Mouse (Mus musculus) forebrain, embryonic 10.5 days (tissue): Measurements from ENCODE around the gene Plin3. TPM values are rescaled to one million over a fixed set of nuclear protein-coding genes. Genes with fewer than 3 reads are reported as not detected.

ENCODE experiments used
- DNase-seq: peaks from one replicate; pipeline ENCODE4 v3.0.0-alpha.2; 2017; ENCODE audit warnings: low spot score; ENCODE audit errors: extremely low spot score
- H3K27ac ChIP-seq: fragments of 300-500 bp; sonication (generic); 2 replicates; pipeline ENCODE4 v1.5.1; 2016; ENCODE audit warnings: mild to moderate bottlenecking
- H3K27me3 ChIP-seq: fragments of 300-500 bp; sonication (generic); 2 replicates; pipeline ENCODE4 v1.6.1; 2016; ENCODE audit warnings: mild to moderate bottlenecking; ENCODE audit not compliant: poor library complexity, severe bottlenecking
- H3K36me3 ChIP-seq: fragments of 300-500 bp; sonication (generic); replicated peaks from 2 replicates; pipeline ENCODE4 v1.6.1; 2016; ENCODE audit warnings: mild to moderate bottlenecking, moderate library complexity
- H3K4me1 ChIP-seq: fragments of 300-500 bp; sonication (generic); 2 replicates; pipeline ENCODE4 v1.6.1; 2016
- H3K4me3 ChIP-seq: fragments of 300-500 bp; sonication (generic); 2 replicates; pipeline ENCODE4 v1.5.1; 2016; ENCODE audit warnings: mild to moderate bottlenecking, moderate library complexity
- H3K9me3 ChIP-seq: fragments of 300-500 bp; sonication (generic); 2 replicates; pipeline ENCODE4 v1.6.1; 2016; ENCODE audit warnings: mild to moderate bottlenecking, moderate library complexity
- WGBS: fragments of 180-500 bp; shearing (Covaris S2); methylation state at CpG from one replicate; pipeline ENCODE4 v1.1.7; 2016; 5-methylcytosine and 5-hydroxymethylcytosine counted together
- polyA plus RNA-seq: library from polyadenylated mRNA; unstranded; fragments of >200 nt; fragmentation: Nextera tagmentation; extraction: Ambion mirVana; gene quantifications from 2 replicates; pipeline ENCODE4 v1.2.1, GENCODE M21; 2016

The Plin3 gene
- polyA plus RNA-seq, 1 experiment from 2014 or later, result 58.3 TPM

GRCm38 (mm10) chr17:56293291-56293690 is 618 bp upstream of the Plin3 start:
- Histone ChIP-seq H3K4me1 (peaks cover 43% of the 10 kb centered on the region), H3K27me3 (no peaks in the 10 kb centered on the region), H3K27ac (no peak overlapping the region), H3K9me3 (no peaks in the 10 kb centered on the region), H3K36me3 (no peaks in the 10 kb centered on the region), H3K4me3 (no peak overlapping the region)
- no peak for DNase-seq
- 92% methylated on average over 1 of the region's 1 CpGs for WGBS

DNA sequence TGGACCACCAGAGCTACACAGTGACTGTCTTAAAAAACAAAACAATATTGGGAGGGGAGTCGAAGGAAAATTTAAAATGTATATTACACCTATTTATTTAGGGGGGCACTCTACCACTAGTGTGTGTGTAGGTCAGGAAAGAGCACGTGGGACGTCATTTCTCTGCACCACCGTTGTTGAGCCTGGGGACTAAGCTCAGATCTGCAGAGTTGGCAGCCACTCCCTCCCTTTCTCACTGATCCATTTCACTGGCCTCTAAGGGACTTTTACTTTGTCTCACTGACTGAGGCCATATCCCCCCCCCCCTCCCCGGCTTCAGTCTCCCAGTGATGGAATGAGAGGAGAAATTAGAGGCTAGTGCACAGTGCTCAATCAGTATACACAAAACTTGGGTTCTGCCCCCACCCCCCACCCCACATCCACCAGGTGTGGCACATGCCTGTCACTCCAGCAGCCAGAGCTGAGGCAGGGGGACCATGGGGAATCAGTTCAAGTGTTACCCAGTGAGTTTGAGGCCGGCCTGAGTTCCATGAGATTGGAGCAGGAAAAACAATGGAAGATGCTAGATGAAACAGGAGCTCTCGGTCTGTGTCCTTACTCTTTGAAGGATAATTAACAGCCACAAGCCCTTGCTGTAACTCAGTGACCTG is 722 bp downstream of the Plin3 start:
- Histone ChIP-seq H3K27ac (peak overlapping the region; percentile 92), H3K4me3 (peak overlapping the region; percentile 57), H3K4me1 (peaks cover 52% of the 10 kb centered on the region), H3K9me3 (no peaks in the 10 kb centered on the region), H3K36me3 (peaks cover 3% of the 10 kb centered on the region), H3K27me3 (no peaks in the 10 kb centered on the region)
- WGBS, result 62% methylated on average over 7 of the region's 7 CpGs
- DNase-seq, result no peak

GRCm38 (mm10) chr17:56291171-56291511 is 1.5 kb downstream of the Plin3 start:
- DNase-seq, result peak; percentile 90
- 2% methylated on average over 16 of the region's 16 CpGs for WGBS
- Histone ChIP-seq H3K27me3 (no peaks in the 10 kb centered on the region), H3K27ac (peak overlapping the region; percentile 92), H3K9me3 (no peaks in the 10 kb centered on the region), H3K4me1 (peaks cover 54% of the 10 kb centered on the region), H3K36me3 (peaks cover 11% of the 10 kb centered on the region), H3K4me3 (peak overlapping the region; percentile 57)

GRCm38 (mm10) chr17:56290388-56291170 is 2.1 kb downstream of the Plin3 start:
- H3K27ac ChIP-seq, result peak overlapping the region; percentile 92
- no peaks in the 10 kb centered on the region for H3K9me3 ChIP-seq
- WGBS, result 5% methylated on average over 17 of the region's 17 CpGs
- H3K27me3 ChIP-seq, result no peaks in the 10 kb centered on the region
- peak; percentile 90 for DNase-seq
- H3K4me3 ChIP-seq, result peak overlapping the region; percentile 57
- peaks cover 17% of the 10 kb centered on the region for H3K36me3 ChIP-seq
- H3K4me1 ChIP-seq, result peaks cover 54% of the 10 kb centered on the region

- WGBS, result under 1% methylated on average over 23 of the region's 23 CpGs
- Histone ChIP-seq H3K4me1 (peaks cover 54% of the 10 kb centered on the region), H3K9me3 (no peaks in the 10 kb centered on the region), H3K27ac (peak overlapping the region; percentile 92), H3K27me3 (no peaks in the 10 kb centered on the region), H3K36me3 (peaks cover 26% of the 10 kb centered on the region), H3K4me3 (peak overlapping the region; percentile 57)
- DNase-seq, result peak; percentile 83
Observed at GRCm38 (mm10) chr17:56289371-56290331, 3.0 kb downstream of the Plin3 start.

- H3K9me3 ChIP-seq, result no peaks in the 10 kb centered on the region
- peaks cover 34% of the 10 kb centered on the region for H3K36me3 ChIP-seq
- H3K27ac ChIP-seq, result peak overlapping the region; percentile 92
- peaks cover 54% of the 10 kb centered on the region for H3K4me1 ChIP-seq
- WGBS, result 40% methylated on average over 3 of the region's 3 CpGs
- H3K4me3 ChIP-seq, result peak overlapping the region; percentile 57
- H3K27me3 ChIP-seq, result no peaks in the 10 kb centered on the region
- no peak for DNase-seq
Observed at GRCm38 (mm10) chr17:56288866-56289265, 3.8 kb downstream of the Plin3 start.

DNA sequence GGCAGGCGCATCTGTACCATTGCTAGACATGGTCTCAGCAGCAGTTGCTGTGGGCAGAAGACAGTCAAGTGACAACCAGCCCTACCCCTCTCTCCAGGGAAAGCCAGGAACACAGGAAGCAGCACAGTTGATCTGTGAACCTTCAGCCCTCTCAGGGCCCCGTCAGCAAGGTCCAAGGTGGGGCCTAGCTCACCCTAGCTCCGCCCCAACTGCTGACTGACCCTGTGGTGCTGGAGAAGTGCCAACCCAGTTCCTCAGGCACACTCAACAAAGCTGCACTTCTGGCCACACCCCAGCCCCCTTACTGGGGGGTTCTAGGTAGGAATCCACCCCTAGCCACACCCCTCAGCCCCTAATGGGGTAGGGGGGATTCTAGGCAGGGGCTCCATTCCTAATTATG is 4.8 kb downstream of the Plin3 start:
- 62% methylated on average over 3 of the region's 3 CpGs for WGBS
- peak overlapping the region; percentile 57; the same call in 1 of the 2 replicates for H3K4me3 ChIP-seq
- peaks cover 43% of the 10 kb centered on the region for H3K36me3 ChIP-seq
- H3K27ac ChIP-seq, result peak overlapping the region; percentile 92
- no peaks in the 10 kb centered on the region for H3K9me3 ChIP-seq
- no peaks in the 10 kb centered on the region for H3K27me3 ChIP-seq
- peaks cover 54% of the 10 kb centered on the region for H3K4me1 ChIP-seq
- DNase-seq, result no peak

DNA sequence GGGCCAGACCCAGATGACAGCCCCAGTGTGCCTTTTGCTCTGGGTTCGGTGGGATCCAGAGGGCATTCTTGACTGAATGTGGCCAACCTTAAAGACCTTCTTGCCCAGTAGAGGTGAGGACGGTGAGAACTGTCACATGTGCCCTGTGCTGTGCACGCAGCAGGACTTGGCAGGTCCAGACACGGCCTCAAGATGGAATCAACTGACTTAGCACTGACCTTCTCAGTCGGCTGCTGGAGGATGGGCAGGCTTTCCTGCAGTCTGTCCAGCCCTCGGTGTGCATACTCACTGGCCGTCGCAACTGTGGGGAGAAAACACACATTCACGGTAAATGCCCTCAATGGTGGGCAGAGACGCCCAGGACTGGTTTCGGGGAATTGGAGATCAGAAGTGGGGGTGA is 6.7 kb downstream of the Plin3 start:
- Histone ChIP-seq H3K27me3 (no peaks in the 10 kb centered on the region), H3K4me1 (peaks cover 42% of the 10 kb centered on the region), H3K36me3 (peaks cover 55% of the 10 kb centered on the region), H3K4me3 (no peak overlapping the region), H3K9me3 (no peaks in the 10 kb centered on the region), H3K27ac (no peak overlapping the region)
- DNase-seq, result no peak
- WGBS, result 96% methylated on average over 11 of the region's 11 CpGs

- no peaks in the 10 kb centered on the region for H3K27me3 ChIP-seq
- no peak overlapping the region for H3K27ac ChIP-seq
- peaks cover 22% of the 10 kb centered on the region for H3K4me1 ChIP-seq
- H3K9me3 ChIP-seq, result no peaks in the 10 kb centered on the region
- peaks cover 72% of the 10 kb centered on the region for H3K36me3 ChIP-seq
- H3K4me3 ChIP-seq, result no peak overlapping the region
- DNase-seq, result no peak
- 93% methylated on average over 8 of the region's 8 CpGs for WGBS
Observed at GRCm38 (mm10) chr17:56283316-56283715, 9.4 kb downstream of the Plin3 start.

DNA sequence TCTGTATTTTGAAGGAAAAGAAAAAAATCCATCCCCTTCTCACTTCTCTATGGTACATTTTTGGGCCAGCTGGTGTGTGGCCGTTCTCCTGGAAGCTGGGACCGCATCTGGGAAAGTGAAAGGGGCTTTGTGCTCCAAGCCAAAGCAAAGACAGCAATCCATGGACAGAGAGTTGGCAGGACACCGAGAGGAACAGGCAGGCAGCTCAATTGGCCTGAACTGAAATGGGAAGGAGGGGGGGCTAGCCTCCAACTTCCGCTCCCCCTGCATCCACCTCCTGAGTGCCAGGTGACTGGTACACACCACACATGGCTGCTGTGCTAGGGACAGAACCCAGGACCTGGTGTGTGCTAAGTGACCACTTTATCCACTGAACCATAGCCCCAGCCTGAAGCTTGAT is 9.9 kb downstream of the Plin3 start:
- H3K36me3 ChIP-seq, result peaks cover 75% of the 10 kb centered on the region
- WGBS, result 89% methylated on average over 4 of the region's 4 CpGs
- no peak overlapping the region for H3K4me3 ChIP-seq
- no peak overlapping the region for H3K27ac ChIP-seq
- no peaks in the 10 kb centered on the region for H3K27me3 ChIP-seq
- DNase-seq, result no peak
- H3K9me3 ChIP-seq, result no peaks in the 10 kb centered on the region
- peaks cover 21% of the 10 kb centered on the region for H3K4me1 ChIP-seq

DNA sequence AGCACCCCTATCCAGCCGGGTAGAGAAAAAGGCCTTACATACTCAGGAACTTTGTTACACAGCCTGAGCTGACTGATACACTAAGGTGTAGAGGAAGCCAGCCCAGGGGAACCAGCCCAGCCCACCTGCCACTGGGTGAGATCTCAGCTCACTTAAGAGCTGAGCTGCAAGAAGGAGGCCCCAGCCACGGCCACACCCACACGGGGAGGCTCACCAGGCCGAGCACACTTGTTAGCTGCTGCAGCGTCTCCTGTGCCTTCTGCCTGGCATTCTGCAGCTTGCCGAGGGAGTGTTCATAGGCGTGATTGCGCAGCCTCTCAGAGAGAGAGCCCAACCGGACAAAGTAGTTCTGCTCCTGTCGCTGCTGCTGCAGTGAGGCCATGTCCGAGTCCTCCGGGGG is 11.5 kb downstream of the Plin3 start:
- no peak for DNase-seq
- WGBS, result 95% methylated on average over 12 of the region's 12 CpGs
- H3K9me3 ChIP-seq, result no peaks in the 10 kb centered on the region
- H3K4me1 ChIP-seq, result peaks cover 30% of the 10 kb centered on the region
- H3K36me3 ChIP-seq, result peaks cover 64% of the 10 kb centered on the region
- H3K27me3 ChIP-seq, result no peaks in the 10 kb centered on the region
- H3K4me3 ChIP-seq, result no peak overlapping the region; the same call in 1 of the 2 replicates
- H3K27ac ChIP-seq, result no peak overlapping the region

GRCm38 (mm10) chr17:56279481-56280155 is 13.1 kb downstream of the Plin3 start:
- Histone ChIP-seq H3K36me3 (peaks cover 49% of the 10 kb centered on the region), H3K27me3 (no peaks in the 10 kb centered on the region)
- WGBS, result 91% methylated on average over 12 of the region's 12 CpGs

More at GRCm38 (mm10) chr17:56279481-56280155, 13.1 kb downstream of the Plin3 start:
- DNase-seq, result no peak
- Histone ChIP-seq H3K4me1 (peaks cover 35% of the 10 kb centered on the region), H3K4me3 (no peak overlapping the region), H3K9me3 (no peaks in the 10 kb centered on the region), H3K27ac (no peak overlapping the region)
